Mouse (Mus musculus) liver, embryonic 11.5 days (tissue): ENCODE results near the gene Tcaf2. TPM values are rescaled to one million over a fixed set of nuclear protein-coding genes. Genes with fewer than 3 reads are reported as not detected.

ENCODE experiments used
- ATAC-seq: fragments of 200-750 bp; cut with Nextera tagmentation; replicated peaks from 2 replicates; pipeline ENCODE4 v1.8.0; 2017; ENCODE audit warnings: moderate number of reproducible peaks, mild to moderate bottlenecking, moderate TSS enrichment, moderate library complexity; ENCODE audit not compliant: low FRiP score
- DNase-seq: peaks from one replicate; pipeline ENCODE4 v3.0.0-alpha.2; 2017; ENCODE audit warnings: low spot score
- H3K27ac ChIP-seq: fragments of 300-500 bp; sonication (generic); 2 replicates; pipeline ENCODE4 v1.5.1; 2014; ENCODE audit warnings: mild to moderate bottlenecking, low read depth, low read length, control low read depth
- H3K27me3 ChIP-seq: fragments of 300-500 bp; sonication (generic); replicated peaks from 2 replicates; pipeline ENCODE4 v1.6.1; 2014; ENCODE audit warnings: low read length, mixed read lengths; ENCODE audit not compliant: control insufficient read depth, insufficient read depth
- H3K36me3 ChIP-seq: fragments of 300-500 bp; sonication (generic); 2 replicates; pipeline ENCODE4 v1.6.1; 2014; ENCODE audit warnings: mild to moderate bottlenecking, low read length, moderate library complexity, mixed read lengths; ENCODE audit not compliant: control insufficient read depth, insufficient read depth
- H3K4me1 ChIP-seq: fragments of 300-500 bp; sonication (generic); replicated peaks from 2 replicates; pipeline ENCODE4 v1.6.1; 2014; ENCODE audit warnings: low read length, mixed read lengths; ENCODE audit not compliant: control insufficient read depth, insufficient read depth
- H3K4me2 ChIP-seq: fragments of 300-500 bp; sonication (generic); 2 replicates; pipeline ENCODE4 v1.6.1; 2014; ENCODE audit warnings: mild to moderate bottlenecking, control low read depth, moderate library complexity
- H3K4me3 ChIP-seq: fragments of 300-500 bp; sonication (generic); 2 replicates; pipeline ENCODE4 v1.5.1; 2014; ENCODE audit warnings: low read depth, low read length, control low read depth
- H3K9ac ChIP-seq: fragments of 300-500 bp; sonication (generic); 2 replicates; pipeline ENCODE4 v1.6.1; 2014; ENCODE audit warnings: low read depth, low read length, control low read depth
- H3K9me3 ChIP-seq: fragments of 300-500 bp; sonication (generic); 2 replicates; pipeline ENCODE4 v1.6.1; 2016; ENCODE audit warnings: low read length, inconsistent platforms, mixed read lengths; ENCODE audit not compliant: control insufficient read depth
- WGBS: fragments of 180-500 bp; shearing (Covaris S2); extraction: QIAGEN DNeasy Blood & Tissue Kit; methylation state at CpG from one replicate; pipeline ENCODE4 v1.1.7; 2014; 5-methylcytosine and 5-hydroxymethylcytosine counted together
- polyA plus RNA-seq: library from polyadenylated mRNA; unstranded; fragments of >200 nt; fragmentation: Nextera tagmentation; extraction: Ambion mirVana; gene quantifications from 2 replicates; pipeline ENCODE4 v1.2.1, GENCODE M21; 2014

Tcaf2 gene
- polyA plus RNA-seq, 1 experiment from 2014 or later, result 0.55 TPM

DNA sequence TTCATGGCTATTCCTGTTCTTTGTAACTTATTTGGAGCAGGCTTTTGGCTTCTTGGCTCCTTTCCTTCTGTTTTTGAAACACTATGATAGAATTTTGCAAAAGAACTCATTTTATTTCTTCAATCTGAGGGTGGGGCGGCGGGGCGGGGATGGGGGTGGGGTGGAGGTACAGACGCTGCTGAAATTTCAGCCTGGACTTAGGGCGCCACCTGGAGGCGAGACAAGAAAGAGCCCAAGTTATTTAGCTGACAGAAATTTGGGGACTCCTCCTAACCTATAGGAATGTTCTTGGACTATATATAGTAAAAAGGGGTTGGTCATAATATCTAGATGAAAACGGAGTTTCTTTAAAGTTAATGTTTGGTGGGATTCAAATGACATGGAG lies 61.6 kb downstream of the Tcaf2 start:
- peak overlapping the region; percentile 40; the same call in 1 of the 2 replicates for H3K4me2 ChIP-seq
- H3K4me1 ChIP-seq, result no peaks in the 10 kb centered on the region
- peak; percentile 46 for DNase-seq
- no peak overlapping the region for H3K27ac ChIP-seq
- no peak overlapping the region for H3K4me3 ChIP-seq
- 0 out of 2 replicates have a peak, but pooled peaks have one; percentile 34 for ATAC-seq
- WGBS, result 1% methylated on average over 7 of the region's 7 CpGs
- H3K9me3 ChIP-seq, result no peaks in the 10 kb centered on the region
- no peak overlapping the region for H3K9ac ChIP-seq
- no peaks in the 10 kb centered on the region for H3K27me3 ChIP-seq
- no peaks in the 10 kb centered on the region for H3K36me3 ChIP-seq

DNA sequence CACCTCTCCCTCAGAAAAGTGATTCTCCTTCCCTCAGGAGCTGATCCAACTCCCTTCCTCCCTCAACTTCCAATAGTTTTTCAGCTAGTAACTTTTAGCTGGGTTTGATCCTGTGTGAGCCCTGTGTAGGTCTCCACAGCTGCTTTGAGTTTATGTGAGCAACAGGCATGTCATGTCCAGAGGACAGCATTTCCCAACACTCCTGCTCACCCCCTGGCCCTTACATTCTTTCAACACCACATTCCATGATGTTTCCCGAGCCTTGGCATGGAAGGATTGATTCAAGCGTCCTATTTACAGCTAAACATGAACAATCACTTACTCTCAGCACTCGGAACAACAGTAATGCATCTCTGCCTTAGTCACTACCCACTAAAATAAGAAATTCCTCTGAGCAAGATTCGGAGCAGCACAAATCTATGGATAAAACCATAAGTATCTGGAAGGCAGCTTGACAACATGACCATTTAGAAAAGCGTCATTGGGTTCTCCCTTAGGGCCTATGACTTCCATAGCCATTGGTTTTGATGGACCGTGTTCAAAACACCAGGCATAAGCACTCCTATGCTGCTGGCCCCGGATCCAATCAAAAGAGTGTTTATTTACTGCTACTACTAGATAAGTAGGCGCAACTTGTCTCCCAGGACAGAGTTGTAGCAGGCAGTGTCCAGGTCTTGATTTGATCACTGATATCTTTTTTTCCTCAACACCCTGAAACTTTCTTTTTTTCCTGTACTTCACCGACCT lies 62.1 kb downstream of the Tcaf2 start:
- no peak overlapping the region for H3K4me3 ChIP-seq
- H3K9ac ChIP-seq, result no peak overlapping the region
- no peaks in the 10 kb centered on the region for H3K4me1 ChIP-seq
- no peaks in the 10 kb centered on the region for H3K9me3 ChIP-seq
- DNase-seq (no peak), ATAC-seq (no peak)
- no peaks in the 10 kb centered on the region for H3K27me3 ChIP-seq
- 52% methylated on average over 9 of the region's 9 CpGs for WGBS
- H3K4me2 ChIP-seq, result peak overlapping the region; percentile 40; the same call in 1 of the 2 replicates
- no peak overlapping the region for H3K27ac ChIP-seq
- no peaks in the 10 kb centered on the region for H3K36me3 ChIP-seq

DNA sequence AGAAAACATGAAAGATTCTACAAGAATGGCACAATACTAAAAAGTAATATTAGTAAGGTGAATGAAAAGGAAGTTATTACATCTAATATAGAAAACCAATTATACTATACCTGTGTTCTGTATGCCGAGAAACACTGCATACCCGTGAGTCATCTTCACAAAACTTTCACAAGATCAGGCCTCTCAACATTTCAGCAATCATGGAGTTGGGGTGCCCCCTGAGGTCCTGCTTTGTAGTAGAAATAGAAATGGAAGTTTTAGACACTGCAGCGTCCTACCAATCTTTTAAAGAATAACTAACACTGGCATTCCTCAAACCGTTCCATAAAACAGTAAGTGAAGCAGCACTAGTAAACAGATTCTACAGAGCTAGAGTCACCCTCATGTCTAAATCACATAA lies 66.4 kb downstream of the Tcaf2 start:
- H3K9ac ChIP-seq, result no peak overlapping the region
- ATAC-seq (no peak), DNase-seq (no peak)
- no peak overlapping the region for H3K4me3 ChIP-seq
- WGBS, result 83% methylated on average over 4 of the region's 4 CpGs
- no peaks in the 10 kb centered on the region for H3K27me3 ChIP-seq
- no peaks in the 10 kb centered on the region for H3K4me1 ChIP-seq
- H3K27ac ChIP-seq, result no peak overlapping the region
- no peaks in the 10 kb centered on the region for H3K36me3 ChIP-seq
- H3K4me2 ChIP-seq, result no peak overlapping the region
- no peaks in the 10 kb centered on the region for H3K9me3 ChIP-seq

DNA sequence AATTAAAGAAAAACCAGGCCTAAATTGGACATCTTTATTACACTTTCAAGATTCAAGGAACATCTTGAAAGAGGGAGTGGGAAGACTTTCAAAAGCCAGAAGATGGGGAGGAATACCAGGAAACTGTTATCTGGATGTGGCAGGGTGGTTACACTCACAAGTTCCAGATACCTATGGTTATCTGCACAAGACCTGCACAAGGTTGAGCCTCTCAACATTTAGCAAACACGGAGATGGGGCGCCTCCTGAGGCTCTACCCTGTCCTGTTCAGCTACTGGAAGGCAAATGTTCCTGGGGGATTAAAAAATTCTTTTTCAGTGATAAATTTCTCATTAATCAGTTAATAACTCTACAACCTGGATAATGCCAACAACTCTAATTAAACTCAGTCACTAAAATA lies 67.6 kb downstream of the Tcaf2 start:
- ATAC-seq (0 out of 2 replicates have a peak, but pooled peaks have one; percentile 73), DNase-seq (no peak)
- Histone ChIP-seq H3K4me2 (no peak overlapping the region), H3K9ac (no peak overlapping the region), H3K36me3 (no peaks in the 10 kb centered on the region), H3K27me3 (no peaks in the 10 kb centered on the region), H3K4me1 (no peaks in the 10 kb centered on the region), H3K27ac (no peak overlapping the region), H3K9me3 (no peaks in the 10 kb centered on the region), H3K4me3 (no peak overlapping the region)
- WGBS, result 76% methylated on average over 2 of the region's 2 CpGs

Other genes starting within 250 kb of the Tcaf2 start
- not detected in 2 replicates for gene Tas2r143, start 245.0 kb downstream of the Tcaf2 start, polyA plus RNA-seq
- not detected in 2 replicates for gene Tas2r135, start 239.8 kb downstream of the Tcaf2 start, polyA plus RNA-seq
- gene Tas2r126, start 210.7 kb downstream of the Tcaf2 start, polyA plus RNA-seq, result not detected in 2 replicates
- gene Olfr458, start 180.1 kb downstream of the Tcaf2 start, polyA plus RNA-seq, result not detected in 2 replicates
- gene Olfr457, start 168.9 kb downstream of the Tcaf2 start, polyA plus RNA-seq, result not detected in 2 replicates
- not detected in 2 replicates for gene Olfr456, start 158.0 kb downstream of the Tcaf2 start, polyA plus RNA-seq
- gene Olfr455, start 97.7 kb downstream of the Tcaf2 start, polyA plus RNA-seq, result not detected in 2 replicates
- not detected in 2 replicates for gene Tcaf3, start 47.6 kb downstream of the Tcaf2 start, polyA plus RNA-seq
- gene Tcaf1, start 64.8 kb upstream of the Tcaf2 start, polyA plus RNA-seq, result 23.3 and 26.2 TPM in 2 replicates
- not detected in 2 replicates for gene Olfr453, start 94.1 kb upstream of the Tcaf2 start, polyA plus RNA-seq
- gene Olfr38, start 111.2 kb upstream of the Tcaf2 start, polyA plus RNA-seq, result not detected in 2 replicates
- gene Olfr452, start 139.8 kb upstream of the Tcaf2 start, polyA plus RNA-seq, result not detected in 2 replicates
- not detected in 2 replicates for gene Olfr450, start 166.7 kb upstream of the Tcaf2 start, polyA plus RNA-seq
- gene Olfr449, start 189.1 kb upstream of the Tcaf2 start, polyA plus RNA-seq, result not detected in 2 replicates
- gene Olfr448, start 245.2 kb upstream of the Tcaf2 start, polyA plus RNA-seq, result not detected in 2 replicates